Mouse (Mus musculus): ENCODE measurements around the gene Rab44. TPM values are rescaled to one million over a fixed set of nuclear protein-coding genes. Genes with fewer than 3 reads are reported as not detected.

Gene Rab44
- polyA plus RNA-seq, 1 experiment from 2014 or later: 0.27 TPM

GRCm38 (mm10) chr17:29077786-29078509, 36.0 kb upstream of the Rab44 start:
- peak overlapping the region; percentile 44 for H3K4me2 ChIP-seq (replicated peaks)
- H3K4me1 ChIP-seq: peaks cover 31% of the 10 kb centered on the region
- peaks cover 25% of the 10 kb centered on the region for H3K27me3 ChIP-seq
- H3K36me3 ChIP-seq: no peaks in the 10 kb centered on the region
- H3K9ac ChIP-seq: peak overlapping the region; percentile 15; the same call in 1 of the 2 replicates
- WGBS: 18% methylated on average over 14 of the region's 14 CpGs
- no peak overlapping the region for H3K27ac ChIP-seq
- ATAC-seq (ENCODE audit: insufficient number of reproducible peaks, insufficient read depth, low FRiP score, low TSS enrichment): no peak
- peak overlapping the region; percentile 17 for H3K4me3 ChIP-seq
- no peaks in the 10 kb centered on the region for H3K9me3 ChIP-seq

GRCm38 (mm10) chr17:29078519-29079383, 35.2 kb upstream of the Rab44 start:
- ATAC-seq (ENCODE audit: insufficient number of reproducible peaks, insufficient read depth, low FRiP score, low TSS enrichment): no peak
- Histone ChIP-seq H3K4me1 (peaks cover 23% of the 10 kb centered on the region), H3K27me3 (peaks cover 25% of the 10 kb centered on the region), H3K36me3 (no peaks in the 10 kb centered on the region), H3K9ac (peak overlapping the region; percentile 15; the same call in 1 of the 2 replicates), H3K9me3 (no peaks in the 10 kb centered on the region), H3K4me2 (replicated peaks) (peak overlapping the region; percentile 44), H3K27ac (no peak overlapping the region), H3K4me3 (peak overlapping the region; percentile 17)
- WGBS: 5% methylated on average over 25 of the region's 25 CpGs

GRCm38 (mm10) chr17:29080758-29081617, 33.0 kb upstream of the Rab44 start:
- Histone ChIP-seq H3K9me3 (no peaks in the 10 kb centered on the region), H3K36me3 (no peaks in the 10 kb centered on the region), H3K9ac (no peak overlapping the region), H3K27ac (no peak overlapping the region), H3K4me1 (peaks cover 22% of the 10 kb centered on the region; the same call in 1 of the 2 replicates), H3K4me3 (peak overlapping the region; percentile 6; the same call in 1 of the 2 replicates), H3K4me2 (replicated peaks) (peak overlapping the region; percentile 32), H3K27me3 (peaks cover 25% of the 10 kb centered on the region)
- ATAC-seq (ENCODE audit: insufficient number of reproducible peaks, insufficient read depth, low FRiP score, low TSS enrichment): no peak
- WGBS: 4% methylated on average over 23 of the region's 23 CpGs

GRCm38 (mm10) chr17:29081618-29082381, 32.1 kb upstream of the Rab44 start:
- peaks cover 25% of the 10 kb centered on the region for H3K27me3 ChIP-seq

GRCm38 (mm10) chr17:29083586-29083985, 30.4 kb upstream of the Rab44 start:
- no peak overlapping the region for H3K4me2 ChIP-seq (replicated peaks)
- no peak for ATAC-seq (ENCODE audit: insufficient number of reproducible peaks, insufficient read depth, low FRiP score, low TSS enrichment)
- no peak overlapping the region for H3K9ac ChIP-seq
- peaks cover 22% of the 10 kb centered on the region; the same call in 1 of the 2 replicates for H3K4me1 ChIP-seq
- H3K27ac ChIP-seq: no peak overlapping the region
- no peaks in the 10 kb centered on the region for H3K36me3 ChIP-seq
- no peak overlapping the region for H3K4me3 ChIP-seq
- WGBS: 92% methylated on average over 8 of the region's 8 CpGs
- peaks cover 25% of the 10 kb centered on the region for H3K27me3 ChIP-seq
- no peaks in the 10 kb centered on the region for H3K9me3 ChIP-seq

More at GRCm38 (mm10) chr17:29081618-29082381, 32.1 kb upstream of the Rab44 start:
- WGBS: 3% methylated on average over 21 of the region's 21 CpGs
- H3K4me2 ChIP-seq (replicated peaks): peak overlapping the region; percentile 32
- H3K36me3 ChIP-seq: no peaks in the 10 kb centered on the region
- H3K4me1 ChIP-seq: peaks cover 22% of the 10 kb centered on the region; the same call in 1 of the 2 replicates
- H3K9me3 ChIP-seq: no peaks in the 10 kb centered on the region
- H3K9ac ChIP-seq: no peak overlapping the region
- H3K4me3 ChIP-seq: peak overlapping the region; percentile 6; the same call in 1 of the 2 replicates
- no peak for ATAC-seq (ENCODE audit: insufficient number of reproducible peaks, insufficient read depth, low FRiP score, low TSS enrichment)
- 0 out of 2 replicates have a peak overlapping the region, but pooled peaks have one; percentile 19 for H3K27ac ChIP-seq

GRCm38 (mm10) chr17:29084656-29085055, 29.3 kb upstream of the Rab44 start:
- peaks cover 25% of the 10 kb centered on the region for H3K27me3 ChIP-seq
- H3K4me3 ChIP-seq: no peak overlapping the region
- H3K27ac ChIP-seq: no peak overlapping the region
- H3K9me3 ChIP-seq: no peaks in the 10 kb centered on the region
- 88% methylated on average over 7 of the region's 7 CpGs for WGBS
- H3K36me3 ChIP-seq: no peaks in the 10 kb centered on the region
- ATAC-seq (ENCODE audit: insufficient number of reproducible peaks, insufficient read depth, low FRiP score, low TSS enrichment): no peak
- no peak overlapping the region for H3K4me2 ChIP-seq (replicated peaks)
- no peak overlapping the region for H3K9ac ChIP-seq
- peaks cover 17% of the 10 kb centered on the region; the same call in 1 of the 2 replicates for H3K4me1 ChIP-seq

- no peaks in the 10 kb centered on the region for H3K9me3 ChIP-seq
- ATAC-seq (ENCODE audit: insufficient number of reproducible peaks, insufficient read depth, low FRiP score, low TSS enrichment): no peak
- H3K27me3 ChIP-seq: peaks cover 24% of the 10 kb centered on the region
- WGBS: 74% methylated on average over 10 of the region's 10 CpGs
- peaks cover 17% of the 10 kb centered on the region; the same call in 1 of the 2 replicates for H3K4me1 ChIP-seq
- no peak overlapping the region for H3K4me3 ChIP-seq
- H3K27ac ChIP-seq: no peak overlapping the region
- no peak overlapping the region for H3K4me2 ChIP-seq (replicated peaks)
- H3K9ac ChIP-seq: no peak overlapping the region
- H3K36me3 ChIP-seq: no peaks in the 10 kb centered on the region
Measured at GRCm38 (mm10) chr17:29085266-29085665, 28.7 kb upstream of the Rab44 start.

- Histone ChIP-seq H3K4me1 (0 out of 2 replicates have a peak, but pooled peaks cover under 1% of the 10 kb centered on the region), H3K9ac (no peak overlapping the region), H3K27ac (no peak overlapping the region), H3K27me3 (peaks cover 13% of the 10 kb centered on the region), H3K4me2 (replicated peaks) (no peak overlapping the region), H3K36me3 (no peaks in the 10 kb centered on the region), H3K4me3 (no peak overlapping the region), H3K9me3 (no peaks in the 10 kb centered on the region)
- ATAC-seq (ENCODE audit: insufficient number of reproducible peaks, insufficient read depth, low FRiP score, low TSS enrichment): no peak
- 65% methylated on average over 4 of the region's 4 CpGs for WGBS
Measured at GRCm38 (mm10) chr17:29086916-29087315, 27.0 kb upstream of the Rab44 start.

- Histone ChIP-seq H3K36me3 (no peaks in the 10 kb centered on the region), H3K9me3 (no peaks in the 10 kb centered on the region), H3K27ac (no peak within 1 kb of the TSS), H3K9ac (no peak within 1 kb of the TSS), H3K4me3 (no peak within 1 kb of the TSS), H3K4me2 (replicated peaks) (no peak within 1 kb of the TSS), H3K4me1 (peaks cover 15% of the 10 kb centered on the region), H3K27me3 (peaks cover 36% of the 10 kb centered on the region)
- no peak for ATAC-seq (ENCODE audit: insufficient number of reproducible peaks, insufficient read depth, low FRiP score, low TSS enrichment)
- 70% methylated on average over 3 of the region's 3 CpGs for WGBS
Measured at GRCm38 (mm10) chr17:29090776-29091175, 23.2 kb upstream of the Rab44 start, which contains the start of gene Cdkn1a. Gene Cdkn1a, plus strand, starts transcription at chr17:29090976.

- Histone ChIP-seq H3K4me2 (replicated peaks) (no peak overlapping the region), H3K36me3 (no peaks in the 10 kb centered on the region), H3K27ac (no peak overlapping the region), H3K4me1 (peaks cover 15% of the 10 kb centered on the region), H3K9me3 (no peaks in the 10 kb centered on the region), H3K27me3 (peaks cover 41% of the 10 kb centered on the region), H3K4me3 (no peak overlapping the region), H3K9ac (no peak overlapping the region)
- no peak for ATAC-seq (ENCODE audit: insufficient number of reproducible peaks, insufficient read depth, low FRiP score, low TSS enrichment)
- 37% methylated on average over 6 of the region's 6 CpGs for WGBS
Measured at GRCm38 (mm10) chr17:29091348-29091944, 22.5 kb upstream of the Rab44 start.

Data from embryonic facial prominence, embryonic 12.5 days (tissue).